Mouse (Mus musculus): Measurements from ENCODE around the gene Vps72.
"Not testable (repeated sequence)": the region's sequence is repeated elsewhere in the genome, so short reads cannot be mapped to it uniquely, and the experiment has no call there.

The Vps72 gene

GRCm38 (mm10) chr3:95110911-95111726, at the start of gene Vps72:
Gene Vps72 (plus strand): TSS chr3:95111022.
- DNase-seq (ENCODE audit: low read depth) = peak; percentile 74

- no peak for DNase-seq (ENCODE audit: low read depth)
These were observed 47.1 kb upstream of the Vps72 start for GRCm38 (mm10) chr3:95063741-95064140.

GRCm38 (mm10) chr3:95065553-95065952, 45.3 kb upstream of the Vps72 start:
- DNase-seq (ENCODE audit: low read depth) = no peak

- no peak for DNase-seq (ENCODE audit: low read depth)
These were observed 44.7 kb upstream of the Vps72 start for GRCm38 (mm10) chr3:95066095-95066494.

GRCm38 (mm10) chr3:95066570-95066969, 44.3 kb upstream of the Vps72 start:
- DNase-seq (ENCODE audit: low read depth) = no peak

- no peak for DNase-seq (ENCODE audit: low read depth)
These were observed 39.2 kb upstream of the Vps72 start for GRCm38 (mm10) chr3:95071606-95072005.

GRCm38 (mm10) chr3:95088071-95088470, 22.8 kb upstream of the Vps72 start:
- DNase-seq (ENCODE audit: low read depth) = no peak

GRCm38 (mm10) chr3:95100854-95101253, 10.0 kb upstream of the Vps72 start:
- no peak for DNase-seq (ENCODE audit: low read depth)

GRCm38 (mm10) chr3:95105121-95105520, 5.7 kb upstream of the Vps72 start:
- no peak for DNase-seq (ENCODE audit: low read depth)

GRCm38 (mm10) chr3:95105586-95106337, 5.1 kb upstream of the Vps72 start:
- DNase-seq (ENCODE audit: low read depth) = peak; percentile 33

- DNase-seq (ENCODE audit: low read depth) = peak; percentile 98
These were observed 4.3 kb upstream of the Vps72 start, which contains the start of gene Pip5k1a for GRCm38 (mm10) chr3:95106338-95107117. Gene Pip5k1a (minus strand): TSS chr3:95106930.

- not testable (repeated sequence) for DNase-seq (ENCODE audit: low read depth)
These were observed 3.5 kb upstream of the Vps72 start for GRCm38 (mm10) chr3:95107308-95107707.

- no peak for DNase-seq (ENCODE audit: low read depth)
These were observed 2.9 kb upstream of the Vps72 start for GRCm38 (mm10) chr3:95107898-95108297.

- no peak for DNase-seq (ENCODE audit: low read depth)
These were observed 1.9 kb downstream of the Vps72 start for GRCm38 (mm10) chr3:95112760-95113159.

- DNase-seq (ENCODE audit: low read depth) = no peak
These were observed 6.9 kb downstream of the Vps72 start for GRCm38 (mm10) chr3:95117751-95118150.

- no peak for DNase-seq (ENCODE audit: low read depth)
These were observed 10.8 kb downstream of the Vps72 start for GRCm38 (mm10) chr3:95121580-95121979.

- DNase-seq (ENCODE audit: low read depth) = no peak
These were observed 13.4 kb downstream of the Vps72 start, which contains the start of gene Tmod4 for GRCm38 (mm10) chr3:95124246-95124645. Gene Tmod4 (plus strand): TSS chr3:95124476.

- no peak for DNase-seq (ENCODE audit: low read depth)
These were observed 14.2 kb downstream of the Vps72 start for GRCm38 (mm10) chr3:95124972-95125371.

- DNase-seq (ENCODE audit: low read depth) = no peak
These were observed 18.4 kb downstream of the Vps72 start for GRCm38 (mm10) chr3:95129226-95129651.

GRCm38 (mm10) chr3:95130081-95130480, 19.3 kb downstream of the Vps72 start:
- no peak for DNase-seq (ENCODE audit: low read depth)

GRCm38 (mm10) chr3:95132389-95132788, 21.6 kb downstream of the Vps72 start:
- DNase-seq (ENCODE audit: low read depth) = not testable (repeated sequence)

- DNase-seq (ENCODE audit: low read depth) = no peak
These were observed 22.4 kb downstream of the Vps72 start for GRCm38 (mm10) chr3:95133176-95133575.
